Mouse (Mus musculus): ENCODE results near the gene Efemp2. TPM values are rescaled to one million over a fixed set of nuclear protein-coding genes. Genes with fewer than 3 reads are reported as not detected.

The Efemp2 gene
- polyA plus RNA-seq, 1 experiment from 2014 or later = 21.4 TPM

- H3K9ac ChIP-seq = peak overlapping the region; percentile 60
- peak overlapping the region; percentile 79 for H3K4me2 ChIP-seq
- H3K27ac ChIP-seq = peak overlapping the region; percentile 60
- no peaks in the 10 kb centered on the region; the same call in 1 of the 2 replicates for H3K27me3 ChIP-seq
- 5% methylated on average over 16 of the region's 16 CpGs for WGBS (ENCODE audit: insufficient replicate concordance)
- ATAC-seq (ENCODE audit: low read depth) (peak; percentile 60), DNase-seq (no peak)
- no peaks in the 10 kb centered on the region for H3K9me3 ChIP-seq (replicated peaks)
- H3K4me3 ChIP-seq (replicated peaks) = peak overlapping the region; percentile 51
- peaks cover 20% of the 10 kb centered on the region for H3K4me1 ChIP-seq (replicated peaks)
- H3K36me3 ChIP-seq = no peaks in the 10 kb centered on the region
These were observed 40.5 kb upstream of the Efemp2 start for GRCm38 (mm10) chr19:5432992-5433852.

GRCm38 (mm10) chr19:5433951-5434350, 39.8 kb upstream of the Efemp2 start:
- H3K4me3 ChIP-seq (replicated peaks) = no peak overlapping the region
- peak overlapping the region; percentile 60; the same call in 1 of the 2 replicates for H3K9ac ChIP-seq
- no peak for DNase-seq
- H3K4me2 ChIP-seq = peak overlapping the region; percentile 79
- no peaks in the 10 kb centered on the region for H3K36me3 ChIP-seq
- 52% methylated on average over 7 of the region's 7 CpGs for WGBS (ENCODE audit: insufficient replicate concordance)
- H3K27ac ChIP-seq = peak overlapping the region; percentile 60; the same call in 1 of the 2 replicates
- no peak for ATAC-seq (ENCODE audit: low read depth)
- H3K9me3 ChIP-seq (replicated peaks) = no peaks in the 10 kb centered on the region
- H3K27me3 ChIP-seq = no peaks in the 10 kb centered on the region; the same call in 1 of the 2 replicates
- H3K4me1 ChIP-seq (replicated peaks) = peaks cover 20% of the 10 kb centered on the region

GRCm38 (mm10) chr19:5444371-5444908, 29.3 kb upstream of the Efemp2 start:
- Histone ChIP-seq H3K4me3 (replicated peaks) (no peak overlapping the region), H3K27ac (no peak overlapping the region), H3K9me3 (replicated peaks) (peaks cover 5% of the 10 kb centered on the region), H3K36me3 (no peaks in the 10 kb centered on the region), H3K9ac (no peak overlapping the region), H3K27me3 (peaks cover 59% of the 10 kb centered on the region), H3K4me2 (no peak overlapping the region), H3K4me1 (replicated peaks) (peaks cover 22% of the 10 kb centered on the region)
- no peak for DNase-seq
- WGBS (ENCODE audit: insufficient replicate concordance) = 57% methylated on average over 9 of the region's 9 CpGs
- ATAC-seq (ENCODE audit: low read depth) = no peak

- Histone ChIP-seq H3K27me3 (peaks cover 64% of the 10 kb centered on the region), H3K4me1 (replicated peaks) (peaks cover 22% of the 10 kb centered on the region)
- no peak for ATAC-seq (ENCODE audit: low read depth)
These were observed 28.8 kb upstream of the Efemp2 start for GRCm38 (mm10) chr19:5444954-5445353.

GRCm38 (mm10) chr19:5445747-5446146, 28.0 kb upstream of the Efemp2 start:
- Histone ChIP-seq H3K36me3 (no peaks in the 10 kb centered on the region), H3K27ac (no peak overlapping the region), H3K27me3 (peaks cover 71% of the 10 kb centered on the region), H3K9me3 (replicated peaks) (no peaks in the 10 kb centered on the region), H3K4me3 (replicated peaks) (no peak overlapping the region), H3K9ac (no peak overlapping the region), H3K4me2 (no peak overlapping the region), H3K4me1 (replicated peaks) (peaks cover 22% of the 10 kb centered on the region)
- ATAC-seq (ENCODE audit: low read depth) = no peak
- DNase-seq = no peak
- 80% methylated on average over 5 of the region's 5 CpGs for WGBS (ENCODE audit: insufficient replicate concordance)

More at GRCm38 (mm10) chr19:5444954-5445353, 28.8 kb upstream of the Efemp2 start:
- H3K4me3 ChIP-seq (replicated peaks) = no peak overlapping the region
- DNase-seq = no peak
- 40% methylated on average over 7 of the region's 7 CpGs for WGBS (ENCODE audit: insufficient replicate concordance)
- no peak overlapping the region for H3K27ac ChIP-seq
- no peaks in the 10 kb centered on the region for H3K36me3 ChIP-seq
- H3K4me2 ChIP-seq = no peak overlapping the region
- peaks cover 5% of the 10 kb centered on the region for H3K9me3 ChIP-seq (replicated peaks)
- H3K9ac ChIP-seq = no peak overlapping the region

GRCm38 (mm10) chr19:5447515-5448353, 26.0 kb upstream of the Efemp2 start, which contains the start of gene Fosl1:
Fosl1 (plus strand) TSS chr19:5447547.
- H3K9ac ChIP-seq = peak within 1 kb of the TSS; percentile 49
- H3K4me3 ChIP-seq (replicated peaks) = peak within 1 kb of the TSS; percentile 64
- no peaks in the 10 kb centered on the region for H3K9me3 ChIP-seq (replicated peaks)
- H3K27ac ChIP-seq = no peak within 1 kb of the TSS
- H3K36me3 ChIP-seq = no peaks in the 10 kb centered on the region
- peaks cover 71% of the 10 kb centered on the region for H3K27me3 ChIP-seq
- peaks cover 22% of the 10 kb centered on the region for H3K4me1 ChIP-seq (replicated peaks)
- ATAC-seq (ENCODE audit: low read depth) (peak; percentile 57), DNase-seq (peak; percentile 60)
- 1% methylated on average over 70 of the region's 70 CpGs for WGBS (ENCODE audit: insufficient replicate concordance)
- H3K4me2 ChIP-seq = peak within 1 kb of the TSS; percentile 87

- Histone ChIP-seq H3K27ac (no peak overlapping the region), H3K4me1 (replicated peaks) (peaks cover 22% of the 10 kb centered on the region), H3K9ac (peak overlapping the region; percentile 49; the same call in 1 of the 2 replicates), H3K4me2 (peak overlapping the region; percentile 87), H3K27me3 (peaks cover 71% of the 10 kb centered on the region), H3K9me3 (replicated peaks) (no peaks in the 10 kb centered on the region), H3K36me3 (no peaks in the 10 kb centered on the region), H3K4me3 (replicated peaks) (peak overlapping the region; percentile 64)
- peak; percentile 73 for ATAC-seq (ENCODE audit: low read depth)
- DNase-seq = peak; percentile 65
- 6% methylated on average over 36 of the region's 36 CpGs for WGBS (ENCODE audit: insufficient replicate concordance)
These were observed 25.2 kb upstream of the Efemp2 start for GRCm38 (mm10) chr19:5448354-5449150.

- Histone ChIP-seq H3K27me3 (peaks cover 60% of the 10 kb centered on the region), H3K4me3 (replicated peaks) (no peak overlapping the region), H3K9ac (no peak overlapping the region), H3K27ac (no peak overlapping the region), H3K36me3 (0 out of 2 replicates have a peak, but pooled peaks cover 2% of the 10 kb centered on the region), H3K4me1 (replicated peaks) (peaks cover 24% of the 10 kb centered on the region), H3K4me2 (no peak overlapping the region), H3K9me3 (replicated peaks) (no peaks in the 10 kb centered on the region)
- DNase-seq (no peak), ATAC-seq (ENCODE audit: low read depth) (no peak)
- 68% methylated on average over 3 of the region's 3 CpGs for WGBS (ENCODE audit: insufficient replicate concordance)
These were observed 24.1 kb upstream of the Efemp2 start for GRCm38 (mm10) chr19:5449673-5450072.

GRCm38 (mm10) chr19:5451766-5452165, 22.0 kb upstream of the Efemp2 start:
- peaks cover 46% of the 10 kb centered on the region for H3K27me3 ChIP-seq
- WGBS (ENCODE audit: insufficient replicate concordance) = 60% methylated on average over 6 of the region's 6 CpGs
- H3K4me1 ChIP-seq (replicated peaks) = peaks cover 45% of the 10 kb centered on the region
- H3K9ac ChIP-seq = no peak overlapping the region
- no peaks in the 10 kb centered on the region for H3K9me3 ChIP-seq (replicated peaks)
- H3K4me3 ChIP-seq (replicated peaks) = no peak overlapping the region
- ATAC-seq (ENCODE audit: low read depth) = no peak
- no peak overlapping the region for H3K4me2 ChIP-seq
- H3K27ac ChIP-seq = no peak overlapping the region
- 0 out of 2 replicates have a peak, but pooled peaks cover 2% of the 10 kb centered on the region for H3K36me3 ChIP-seq
- DNase-seq = no peak

- Histone ChIP-seq H3K4me2 (peak overlapping the region; percentile 99), H3K27ac (no peak overlapping the region), H3K4me1 (replicated peaks) (peaks cover 49% of the 10 kb centered on the region), H3K9ac (no peak overlapping the region), H3K4me3 (replicated peaks) (no peak overlapping the region), H3K9me3 (replicated peaks) (no peaks in the 10 kb centered on the region), H3K36me3 (0 out of 2 replicates have a peak, but pooled peaks cover 2% of the 10 kb centered on the region), H3K27me3 (peaks cover 13% of the 10 kb centered on the region)
- ATAC-seq (ENCODE audit: low read depth) (no peak), DNase-seq (no peak)
- WGBS (ENCODE audit: insufficient replicate concordance) = 69% methylated on average over 12 of the region's 12 CpGs
These were observed 18.7 kb upstream of the Efemp2 start for GRCm38 (mm10) chr19:5455037-5455436.

All from liver, embryonic 13.5 days (tissue).